Mouse (Mus musculus) heart, embryonic 14.5 days (tissue): Measurements from ENCODE around the gene Rps12-ps3. TPM values are rescaled to one million over a fixed set of nuclear protein-coding genes. Genes with fewer than 3 reads are reported as not detected.

Experiments
- ATAC-seq: fragments of 200-750 bp; cut with Nextera tagmentation; 2 replicates; pipeline ENCODE4 v1.8.0; 2017; ENCODE audit warnings: low read depth, moderate TSS enrichment; ENCODE audit not compliant: insufficient number of reproducible peaks, insufficient read depth, low FRiP score
- H3K27ac ChIP-seq, 2 experiments: fragments of 200-500 bp in 1 of 2; fragments of 300-500 bp in 1 of 2; sonication (generic) in 1 of 2; replicated peaks in 1 of 2; 2 replicates each; pipeline ENCODE4 v1.5.1; 2012 to 2014; ENCODE audit warnings: low read depth in 2 of 2, low read length in 2 of 2, control low read depth in 1 of 2, mild to moderate bottlenecking in 1 of 2, mixed read lengths in 1 of 2; ENCODE audit not compliant: control insufficient read depth in 1 of 2, insufficient read depth in 1 of 2
- H3K27me3 ChIP-seq: fragments of 300-500 bp; sonication (generic); 2 replicates; pipeline ENCODE4 v1.6.1; 2014; ENCODE audit warnings: mild to moderate bottlenecking, low read length, control low read depth; ENCODE audit not compliant: control insufficient read depth, insufficient read depth
- H3K36me3 ChIP-seq: fragments of 300-500 bp; sonication (generic); 2 replicates; pipeline ENCODE4 v1.6.1; 2014; ENCODE audit warnings: mild to moderate bottlenecking, control low read depth, low read length, mixed read lengths; ENCODE audit not compliant: control insufficient read depth, insufficient read depth
- H3K4me1 ChIP-seq, 2 experiments: fragments of 200-500 bp in 1 of 2; fragments of 300-500 bp in 1 of 2; sonication (generic) in 1 of 2; 2 replicates each; pipeline ENCODE4 v1.6.1; 2012 to 2014; ENCODE audit warnings: low read length in 2 of 2, control low read depth in 1 of 2, mixed read lengths in 1 of 2; ENCODE audit not compliant: control insufficient read depth in 2 of 2, insufficient read depth in 2 of 2
- H3K4me2 ChIP-seq: fragments of 300-500 bp; sonication (generic); 2 replicates; pipeline ENCODE4 v1.6.1; 2014; ENCODE audit warnings: mild to moderate bottlenecking, low read length
- H3K4me3 ChIP-seq, 2 experiments: fragments of 200-500 bp in 1 of 2; fragments of 300-500 bp in 1 of 2; sonication (generic) in 1 of 2; 2 replicates each; pipeline ENCODE4 v1.5.1; 2012 to 2014; ENCODE audit warnings: low read length in 2 of 2, mild to moderate bottlenecking in 2 of 2, control low read depth in 1 of 2, low read depth in 1 of 2, moderate library complexity in 1 of 2; ENCODE audit not compliant: control insufficient read depth in 1 of 2, insufficient read depth in 1 of 2
- H3K9ac ChIP-seq: fragments of 300-500 bp; sonication (generic); 2 replicates; pipeline ENCODE4 v1.6.1; 2014; ENCODE audit warnings: mild to moderate bottlenecking, low read length
- H3K9me3 ChIP-seq: fragments of 300-500 bp; sonication (generic); 2 replicates; pipeline ENCODE4 v1.6.1; 2016; ENCODE audit warnings: low read length, control low read depth; ENCODE audit not compliant: control insufficient read depth
- WGBS: fragments of 180-500 bp; shearing (Covaris S2); extraction: QIAGEN DNeasy Blood & Tissue Kit; methylation state at CpG from one replicate; pipeline ENCODE4 v1.1.7; 2014; 5-methylcytosine and 5-hydroxymethylcytosine counted together
- polyA plus RNA-seq: library from polyadenylated mRNA; unstranded; fragments of >200 nt; fragmentation: Nextera tagmentation; extraction: Ambion mirVana; gene quantifications from 2 replicates; pipeline ENCODE4 v1.2.1, GENCODE M21; 2014

Gene Rps12-ps3
- polyA plus RNA-seq, 1 experiment from 2014 or later = 25.4 TPM

- 65% methylated on average over 2 of the region's 2 CpGs for WGBS
- no peak for ATAC-seq
- no peaks in the 10 kb centered on the region; a peak in 2 of 4 replicates for H3K4me1 ChIP-seq
- H3K27ac ChIP-seq = no peak overlapping the region
- peaks cover 15% of the 10 kb centered on the region for H3K27me3 ChIP-seq
- H3K36me3 ChIP-seq = no peaks in the 10 kb centered on the region
- H3K9me3 ChIP-seq = no peaks in the 10 kb centered on the region
- no peak overlapping the region for H3K9ac ChIP-seq
- H3K4me3 ChIP-seq = no peak overlapping the region
- no peak overlapping the region for H3K4me2 ChIP-seq
Measured at GRCm38 (mm10) chr19:59360486-59360896, 38.4 kb downstream of the Rps12-ps3 start.

DNA sequence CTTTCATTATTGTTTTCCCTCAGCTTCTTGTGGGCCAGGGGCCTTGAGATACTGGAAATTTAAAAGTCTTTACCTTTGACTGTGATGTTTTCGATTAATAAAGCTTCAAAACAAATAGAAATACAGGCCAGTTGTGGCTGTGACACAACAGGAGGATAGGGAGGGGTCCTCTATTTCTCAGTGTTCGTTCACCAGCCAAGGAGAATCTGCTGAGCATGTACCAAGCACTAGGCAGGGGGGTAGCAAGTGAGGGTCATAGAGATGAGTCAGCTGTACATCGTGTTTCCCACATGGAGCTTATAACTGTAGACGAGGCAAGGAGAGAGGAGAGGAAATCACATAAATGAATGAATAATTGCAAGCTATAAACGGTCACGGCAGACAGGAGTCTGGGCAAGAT lies 40.6 kb downstream of the Rps12-ps3 start:
- H3K4me2 ChIP-seq = no peak overlapping the region
- ATAC-seq = no peak
- WGBS = 77% methylated on average over 6 of the region's 6 CpGs

GRCm38 (mm10) chr19:59363666-59364065 lies 41.6 kb downstream of the Rps12-ps3 start:
- Histone ChIP-seq H3K36me3 (no peaks in the 10 kb centered on the region), H3K4me1 (no peaks in the 10 kb centered on the region), H3K27ac (no peak overlapping the region), H3K9me3 (no peaks in the 10 kb centered on the region), H3K27me3 (peaks cover 15% of the 10 kb centered on the region), H3K4me3 (no peak overlapping the region), H3K9ac (no peak overlapping the region), H3K4me2 (no peak overlapping the region)
- ATAC-seq = no peak
- WGBS = 67% methylated on average over 3 of the region's 3 CpGs

More for the DNA sequence above, 40.6 kb downstream of the Rps12-ps3 start:
- H3K27ac ChIP-seq = no peak overlapping the region
- H3K4me1 ChIP-seq = no peaks in the 10 kb centered on the region
- no peaks in the 10 kb centered on the region for H3K9me3 ChIP-seq
- H3K36me3 ChIP-seq = no peaks in the 10 kb centered on the region
- H3K9ac ChIP-seq = no peak overlapping the region
- peaks cover 15% of the 10 kb centered on the region for H3K27me3 ChIP-seq
- H3K4me3 ChIP-seq = no peak overlapping the region

DNA sequence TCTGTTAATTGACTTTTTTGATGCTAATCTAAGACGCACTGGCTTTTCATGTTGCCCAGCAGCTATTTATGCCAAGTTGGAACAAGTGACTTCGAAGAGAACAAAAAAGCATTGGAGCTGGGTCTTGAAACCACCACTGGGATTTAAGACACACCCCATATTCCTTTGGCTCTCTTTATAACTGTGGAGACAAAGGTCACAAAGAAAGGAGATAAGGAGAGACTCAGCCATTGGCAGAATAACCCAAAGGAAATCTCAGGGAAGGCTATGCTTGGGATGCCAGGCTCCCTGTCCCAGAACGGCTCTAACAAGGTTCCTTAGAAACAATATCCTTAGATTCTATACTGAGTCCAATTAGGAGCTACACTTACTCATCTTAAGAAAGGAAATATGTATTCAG lies 44.6 kb downstream of the Rps12-ps3 start:
- H3K27me3 ChIP-seq = peaks cover 3% of the 10 kb centered on the region; the same call in 1 of the 2 replicates

DNA sequence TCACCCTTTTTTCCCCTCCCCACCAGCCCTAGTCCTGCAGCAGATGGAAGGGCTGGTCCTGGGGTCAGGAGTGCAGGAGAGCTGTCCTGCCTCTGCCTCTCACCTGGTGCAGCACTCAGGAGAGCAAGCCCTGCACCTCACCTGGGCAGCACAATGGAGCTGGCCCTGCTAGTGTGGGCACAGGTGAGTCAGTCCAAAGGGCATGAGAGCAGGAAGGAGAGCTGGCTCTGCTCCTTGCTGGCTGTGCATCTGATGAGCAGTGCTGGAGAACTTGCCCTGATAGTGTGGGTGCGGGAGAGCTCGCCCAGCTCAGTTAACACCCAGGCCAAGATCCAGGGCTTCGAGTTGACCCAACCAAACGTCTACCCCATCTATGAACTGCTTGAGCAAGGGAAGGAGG lies 45.8 kb downstream of the Rps12-ps3 start:
- WGBS = 80% methylated on average over 4 of the region's 4 CpGs
- H3K36me3 ChIP-seq = no peaks in the 10 kb centered on the region
- no peak; the same call in 1 of the 2 replicates for ATAC-seq

More for the DNA sequence above, 44.6 kb downstream of the Rps12-ps3 start:
- 69% methylated on average over 3 of the region's 3 CpGs for WGBS
- H3K36me3 ChIP-seq = no peaks in the 10 kb centered on the region
- H3K4me3 ChIP-seq = no peak overlapping the region
- ATAC-seq = no peak
- no peaks in the 10 kb centered on the region for H3K4me1 ChIP-seq
- no peak overlapping the region for H3K4me2 ChIP-seq
- H3K27ac ChIP-seq = no peak overlapping the region
- H3K9ac ChIP-seq = no peak overlapping the region
- no peaks in the 10 kb centered on the region for H3K9me3 ChIP-seq

GRCm38 (mm10) chr19:59371016-59371415 lies 48.9 kb downstream of the Rps12-ps3 start:
- no peaks in the 10 kb centered on the region for H3K27me3 ChIP-seq
- no peak overlapping the region for H3K4me2 ChIP-seq
- no peaks in the 10 kb centered on the region for H3K4me1 ChIP-seq
- no peak overlapping the region for H3K27ac ChIP-seq
- no peak for ATAC-seq
- H3K9me3 ChIP-seq = no peaks in the 10 kb centered on the region
- H3K36me3 ChIP-seq = no peaks in the 10 kb centered on the region
- no peak overlapping the region for H3K9ac ChIP-seq
- WGBS = 71% methylated on average over 4 of the region's 4 CpGs
- no peak overlapping the region for H3K4me3 ChIP-seq

More for the DNA sequence above, 45.8 kb downstream of the Rps12-ps3 start:
- no peaks in the 10 kb centered on the region for H3K9me3 ChIP-seq
- H3K4me1 ChIP-seq = no peaks in the 10 kb centered on the region
- H3K27me3 ChIP-seq = no peaks in the 10 kb centered on the region; the same call in 1 of the 2 replicates
- H3K4me3 ChIP-seq = no peak overlapping the region
- H3K4me2 ChIP-seq = no peak overlapping the region
- no peak overlapping the region for H3K27ac ChIP-seq
- no peak overlapping the region for H3K9ac ChIP-seq

Other genes starting within 250 kb of the Rps12-ps3 start
- 0.86 and 1.0 TPM in 2 replicates for gene Shtn1, start 246.2 kb upstream of the Rps12-ps3 start, polyA plus RNA-seq
- not detected in 2 replicates for gene Vax1, start 152.2 kb upstream of the Rps12-ps3 start, polyA plus RNA-seq
- not detected in 2 replicates for gene Kcnk18, start 103.1 kb upstream of the Rps12-ps3 start, polyA plus RNA-seq
- gene Slc18a2, start 61.4 kb upstream of the Rps12-ps3 start, polyA plus RNA-seq = 12.0 and 13.2 TPM in 2 replicates
- 11.7 and 12.6 TPM in 2 replicates for gene Pdzd8, start 23.5 kb downstream of the Rps12-ps3 start, polyA plus RNA-seq
- gene Emx2, start 136.1 kb downstream of the Rps12-ps3 start, polyA plus RNA-seq = not detected in 2 replicates